Mouse (Mus musculus) heart, postnatal 0 days (tissue): ENCODE data around the gene Klra4. TPM values are rescaled to one million over a fixed set of nuclear protein-coding genes. Genes with fewer than 3 reads are reported as not detected.

Experiments
- ATAC-seq: fragments of 200-750 bp; cut with Nextera tagmentation; 2 replicates; pipeline ENCODE4 v1.8.0; 2017; ENCODE audit warnings: low read depth, moderate number of reproducible peaks, moderate library complexity; ENCODE audit not compliant: insufficient read depth
- DNase-seq: peaks from one replicate; pipeline ENCODE4 v3.0.0-alpha.2; 2016; ENCODE audit warnings: low spot score
- H3K27ac ChIP-seq: fragments of 300-500 bp; sonication (generic); 2 replicates; pipeline ENCODE4 v1.5.1; 2014; ENCODE audit warnings: low read depth, mild to moderate bottlenecking
- H3K27me3 ChIP-seq: fragments of 300-500 bp; sonication (generic); 2 replicates; pipeline ENCODE4 v1.6.1; 2014; ENCODE audit warnings: low read length, mixed read lengths; ENCODE audit not compliant: control insufficient read depth, insufficient read depth
- H3K36me3 ChIP-seq: fragments of 300-500 bp; sonication (generic); replicated peaks from 2 replicates; pipeline ENCODE4 v1.6.1; 2014; ENCODE audit warnings: low read length, mixed read lengths; ENCODE audit not compliant: control insufficient read depth, insufficient read depth
- H3K4me1 ChIP-seq: fragments of 300-500 bp; sonication (generic); 2 replicates; pipeline ENCODE4 v1.6.1; 2014; ENCODE audit warnings: antibody characterized with exemption; ENCODE audit not compliant: control insufficient read depth, insufficient read depth
- H3K4me2 ChIP-seq: fragments of 300-500 bp; sonication (generic); 2 replicates; pipeline ENCODE4 v1.6.1; 2014; ENCODE audit warnings: low read depth, mild to moderate bottlenecking, low read length, moderate library complexity
- H3K4me3 ChIP-seq: fragments of 300-500 bp; sonication (generic); 2 replicates; pipeline ENCODE4 v1.5.1; 2014; ENCODE audit warnings: low read depth, low read length
- H3K9ac ChIP-seq: fragments of 300-500 bp; sonication (generic); replicated peaks from 2 replicates; pipeline ENCODE4 v1.6.1; 2014; ENCODE audit warnings: low read depth, low read length, mixed read lengths
- H3K9me3 ChIP-seq: fragments of 300-500 bp; sonication (generic); replicated peaks from 2 replicates; pipeline ENCODE4 v1.6.1; 2016; ENCODE audit warnings: low read length; ENCODE audit not compliant: control insufficient read depth
- CTCF ChIP-seq: IDR thresholded peaks from 2 replicates; pipeline ENCODE4 v1.5.1; 2016; ENCODE audit warnings: antibody characterized with exemption, control low read depth, low read depth
- EP300 ChIP-seq: IDR thresholded peaks from 2 replicates; pipeline ENCODE4 v1.6.1; 2016; ENCODE audit warnings: antibody characterized with exemption, low read depth
- WGBS: fragments of 180-500 bp; shearing (Covaris S2); extraction: QIAGEN DNeasy Blood & Tissue Kit; methylation state at CpG from one replicate; pipeline ENCODE4 v1.1.7; 2014; 5-methylcytosine and 5-hydroxymethylcytosine counted together
- polyA plus RNA-seq: library from polyadenylated mRNA; unstranded; fragments of >200 nt; fragmentation: Nextera tagmentation; extraction: Ambion mirVana; gene quantifications from 2 replicates; pipeline ENCODE4 v1.2.1, GENCODE M21; 2015
- total RNA-seq: library from RNA; depleted of rRNA; stranded (reverse); fragments of >200 nt; gene quantifications from 2 replicates; pipeline ENCODE4 v1.2.3, GENCODE M21; 2014; ENCODE audit warnings: low replicate concordance; rRNA removed

Klra4 gene
- total and polyA plus RNA-seq, 2 experiments from 2014 or later = not detected

- H3K36me3 ChIP-seq = no peaks in the 10 kb centered on the region
- no peak for TF ChIP-seq EP300
- TF ChIP-seq CTCF = no peak
- no peaks in the 10 kb centered on the region; the same call in 1 of the 2 replicates for H3K9me3 ChIP-seq
- no peak within 1 kb of the TSS for H3K4me2 ChIP-seq
- H3K4me3 ChIP-seq = no peak within 1 kb of the TSS
- H3K4me1 ChIP-seq = no peaks in the 10 kb centered on the region
- DNase-seq (no peak), ATAC-seq (no peak)
- H3K27ac ChIP-seq = no peak within 1 kb of the TSS
- H3K9ac ChIP-seq = no peak within 1 kb of the TSS
- 57% methylated on average over 4 of the region's 4 CpGs for WGBS
- no peaks in the 10 kb centered on the region for H3K27me3 ChIP-seq
Observed at GRCm38 (mm10) chr6:130026854-130027253, 40.2 kb downstream of the Klra4 start, which contains the start of gene Klra6. Klra6 (minus strand) TSS chr6:130026954.

Other genes with a start within 250 kb of the Klra4 start
- gene Gm17631, start 204.6 kb downstream of the Klra4 start, total RNA-seq = not detected in 2 replicates
- gene Gm17631, start 204.6 kb downstream of the Klra4 start, polyA plus RNA-seq = not detected in 2 replicates
- gene Klra17, start 190.6 kb downstream of the Klra4 start, total RNA-seq = not detected in 2 replicates
- not detected in 2 replicates for gene Klra17, start 190.6 kb downstream of the Klra4 start, polyA plus RNA-seq
- gene Klra5, start 149.6 kb downstream of the Klra4 start, total RNA-seq = not detected in 2 replicates
- gene Klra5, start 149.6 kb downstream of the Klra4 start, polyA plus RNA-seq = not detected in 2 replicates
- not detected in 2 replicates for gene Klra6, start 40.3 kb downstream of the Klra4 start, total RNA-seq
- gene Klra6, start 40.3 kb downstream of the Klra4 start, polyA plus RNA-seq = not detected in 2 replicates
- gene Klra8, start 62.6 kb upstream of the Klra4 start, total RNA-seq = not detected in 2 replicates
- gene Klra8, start 62.6 kb upstream of the Klra4 start, polyA plus RNA-seq = not detected in 2 replicates
- not detected in 2 replicates for gene Klra9, start 125.8 kb upstream of the Klra4 start, total RNA-seq
- gene Klra9, start 125.8 kb upstream of the Klra4 start, polyA plus RNA-seq = not detected in 2 replicates
- not detected in 2 replicates for gene Klra7, start 166.1 kb upstream of the Klra4 start, total RNA-seq
- gene Klra7, start 166.1 kb upstream of the Klra4 start, polyA plus RNA-seq = not detected in 2 replicates
- not detected in 2 replicates for gene Klra10, start 214.7 kb upstream of the Klra4 start, total RNA-seq
- gene Klra10, start 214.7 kb upstream of the Klra4 start, polyA plus RNA-seq = not detected in 2 replicates